Mouse (Mus musculus) CH12.LX (cell line): Measurements from ENCODE around the gene Gkn2. TPM values are rescaled to one million over a fixed set of nuclear protein-coding genes. Genes with fewer than 3 reads are reported as not detected.

Experiments used
- DNase-seq: peaks from one replicate; pipeline ENCODE4 v3.0.0-alpha.2; 2013; ENCODE audit errors: extremely low read depth
- H3K27ac ChIP-seq: 2 replicates; pipeline ENCODE4 v1.5.1; 2012; ENCODE audit warnings: low read depth, mild to moderate bottlenecking, control low read depth, moderate library complexity; ENCODE audit not compliant: insufficient read depth
- H3K27me3 ChIP-seq: replicated peaks from 2 replicates; pipeline ENCODE3; 2012; ENCODE audit warnings: inconsistent platforms
- H3K36me3 ChIP-seq, 2 experiments: replicated peaks in 1 of 2; 2 replicates each; pipeline versions ENCODE3 to v1.6.1; 2012; ENCODE audit warnings: inconsistent platforms in 1 of 2, low read length in 1 of 2, mild to moderate bottlenecking in 1 of 2, mixed read lengths in 1 of 2, moderate library complexity in 1 of 2; ENCODE audit not compliant: control insufficient read depth in 1 of 2, insufficient read depth in 1 of 2
- H3K4me1 ChIP-seq, 2 experiments: 2 replicates each; pipeline ENCODE4 v1.6.1; 2012; ENCODE audit warnings: inconsistent platforms in 1 of 2, moderate library complexity in 1 of 2; ENCODE audit not compliant: insufficient read depth in 2 of 2, control insufficient read depth in 1 of 2
- H3K4me2 ChIP-seq: 2 replicates; pipeline ENCODE4 v1.6.1; 2012; ENCODE audit warnings: low read depth, mild to moderate bottlenecking, control low read depth; ENCODE audit not compliant: poor library complexity, insufficient read depth, severe bottlenecking
- H3K4me3 ChIP-seq, 3 experiments: fragments of 150-350 bp in 1 of 3; sonication (generic) in 1 of 3; replicated peaks in 1 of 3; 2 replicates each; pipeline versions ENCODE3 to v1.5.1; 2011 to 2012; ENCODE audit warnings: low read depth in 2 of 3, low read length in 2 of 3, mild to moderate bottlenecking in 2 of 3, moderate library complexity in 2 of 3, control low read depth in 1 of 3, improper control_type of control experiment in 1 of 3, inconsistent platforms in 1 of 3, mixed read lengths in 1 of 3; ENCODE audit not compliant: poor library complexity in 1 of 3
- H3K79me2 ChIP-seq: replicated peaks from 2 replicates; pipeline ENCODE4 v1.6.1; 2012; ENCODE audit warnings: mild to moderate bottlenecking, moderate library complexity; ENCODE audit not compliant: control insufficient read depth, poor library complexity, insufficient read depth, severe bottlenecking; ENCODE audit errors: extremely low read depth
- H3K9ac ChIP-seq: 2 replicates; pipeline ENCODE4 v1.6.1; 2012; ENCODE audit warnings: low read depth, mild to moderate bottlenecking, control low read depth, moderate library complexity; ENCODE audit not compliant: insufficient read depth
- H3K9me3 ChIP-seq: replicated peaks from 2 replicates; pipeline ENCODE3; 2012; ENCODE audit warnings: low read length, inconsistent platforms, mixed read lengths
- BHLHE40 ChIP-seq: IDR thresholded peaks from 2 replicates; pipeline ENCODE4 v1.6.1; 2011; ENCODE audit warnings: mild to moderate bottlenecking, low read depth, low read length, improper control_type of control experiment
- CHD2 ChIP-seq: IDR thresholded peaks from 2 replicates; pipeline ENCODE4 v1.6.1; 2011; ENCODE audit warnings: low read length, improper control_type of control experiment
- E2F4 ChIP-seq: IDR thresholded peaks from 2 replicates; pipeline ENCODE4 v1.6.1; 2011; ENCODE audit warnings: low read depth, low read length, improper control_type of control experiment; ENCODE audit not compliant: insufficient replicate concordance
- ELF1 ChIP-seq: IDR thresholded peaks from 2 replicates; pipeline ENCODE4 v1.6.1; 2014; ENCODE audit warnings: low read depth, mild to moderate bottlenecking, inconsistent platforms, low read length, improper control_type of control experiment
- GABPA ChIP-seq: IDR thresholded peaks from 2 replicates; pipeline ENCODE4 v1.6.1; 2012; ENCODE audit warnings: low read depth, low read length, improper control_type of control experiment, inconsistent platforms; ENCODE audit not compliant: insufficient replicate concordance
- HCFC1 ChIP-seq: IDR thresholded peaks from 2 replicates; pipeline ENCODE4 v1.6.1; 2012; ENCODE audit warnings: low read depth, mild to moderate bottlenecking, inconsistent platforms, low read length, improper control_type of control experiment
- IRF4 ChIP-seq: IDR thresholded peaks from 2 replicates; pipeline ENCODE4 v1.6.1; 2014; ENCODE audit warnings: low read depth, mild to moderate bottlenecking, inconsistent platforms, low read length, improper control_type of control experiment
- JUN ChIP-seq: IDR thresholded peaks from 2 replicates; pipeline ENCODE4 v1.6.1; 2011; ENCODE audit warnings: low read depth, mild to moderate bottlenecking, low read length, improper control_type of control experiment, moderate library complexity; ENCODE audit not compliant: insufficient read depth
- JUND ChIP-seq: conservative IDR thresholded peaks from 2 replicates; pipeline ENCODE4 v1.6.1; 2011; ENCODE audit warnings: low read depth, low read length, improper control_type of control experiment
- KAT2A ChIP-seq: IDR thresholded peaks from 2 replicates; pipeline ENCODE4 v1.6.1; 2012; ENCODE audit warnings: low read length, improper control_type of control experiment, inconsistent platforms; ENCODE audit not compliant: insufficient replicate concordance
- MAX ChIP-seq: IDR thresholded peaks from 2 replicates; pipeline ENCODE4 v1.6.1; 2011; ENCODE audit warnings: low read length, improper control_type of control experiment
- MAZ ChIP-seq: IDR thresholded peaks from 2 replicates; pipeline ENCODE4 v1.6.1; 2012; ENCODE audit warnings: low read depth, mild to moderate bottlenecking, inconsistent platforms, low read length, improper control_type of control experiment, moderate library complexity
- MEF2A ChIP-seq: IDR thresholded peaks from 2 replicates; pipeline ENCODE4 v1.6.1; 2014; ENCODE audit warnings: low read depth, mild to moderate bottlenecking, inconsistent platforms, low read length, improper control_type of control experiment, borderline replicate concordance
- MYC ChIP-seq: IDR thresholded peaks from 2 replicates; pipeline ENCODE4 v1.6.1; 2011; ENCODE audit warnings: low read depth, mild to moderate bottlenecking, improper control_type of control experiment, low read length
- NELFE ChIP-seq: IDR thresholded peaks from 2 replicates; pipeline ENCODE4 v1.6.1; 2011; ENCODE audit warnings: low read depth, low read length, improper control_type of control experiment
- NRF1 ChIP-seq: IDR thresholded peaks from 2 replicates; pipeline ENCODE4 v1.6.1; 2014; ENCODE audit warnings: low read depth, mild to moderate bottlenecking, inconsistent platforms, low read length, improper control_type of control experiment, moderate library complexity
- PAX5 ChIP-seq: IDR thresholded peaks from 2 replicates; pipeline ENCODE4 v1.6.1; 2012; ENCODE audit warnings: low read length, inconsistent platforms, mixed read lengths
- RCOR1 ChIP-seq: conservative IDR thresholded peaks from 2 replicates; pipeline ENCODE4 v1.6.1; 2012; ENCODE audit warnings: low read depth, mild to moderate bottlenecking, inconsistent platforms, low read length, improper control_type of control experiment
- SIN3A ChIP-seq: IDR thresholded peaks from 2 replicates; pipeline ENCODE4 v1.6.1; 2012; ENCODE audit warnings: low read length, improper control_type of control experiment, inconsistent platforms
- SMC3 ChIP-seq: IDR thresholded peaks from 2 replicates; pipeline ENCODE4 v1.6.1; 2011; ENCODE audit warnings: low read depth, low read length, improper control_type of control experiment
- TBP ChIP-seq: conservative IDR thresholded peaks from 2 replicates; pipeline ENCODE4 v1.6.1; 2011; ENCODE audit warnings: low read depth, low read length, improper control_type of control experiment
- TCF12 ChIP-seq: IDR thresholded peaks from 2 replicates; pipeline ENCODE4 v1.6.1; 2014; ENCODE audit warnings: low read depth, mild to moderate bottlenecking, inconsistent platforms, low read length, improper control_type of control experiment
- USF1 ChIP-seq: IDR thresholded peaks from 2 replicates; pipeline ENCODE4 v1.6.1; 2014; ENCODE audit warnings: low read depth, mild to moderate bottlenecking, inconsistent platforms, low read length, improper control_type of control experiment
- USF2 ChIP-seq: conservative IDR thresholded peaks from 2 replicates; pipeline ENCODE4 v1.6.1; 2011; ENCODE audit warnings: low read depth, low read length, improper control_type of control experiment
- ZC3H11A ChIP-seq: IDR thresholded peaks from 2 replicates; pipeline ENCODE4 v1.6.1; 2012; ENCODE audit warnings: low read depth, mild to moderate bottlenecking, inconsistent platforms, low read length, improper control_type of control experiment
- ZMIZ1 ChIP-seq: IDR thresholded peaks from 2 replicates; pipeline ENCODE4 v1.6.1; 2012; ENCODE audit warnings: low read depth, mild to moderate bottlenecking, inconsistent platforms, low read length, improper control_type of control experiment
- ZNF384 ChIP-seq: IDR thresholded peaks from 2 replicates; pipeline ENCODE4 v1.6.1; 2012; ENCODE audit warnings: low read depth, low read length, improper control_type of control experiment, inconsistent platforms
- dilution Hi-C: fragments of 300-500 bp; cut with MboI; formaldehyde crosslinking; loops from 2 replicates; pipeline ENCODE4 v1.14.3; 2020; ENCODE audit warnings: low sequenced_read_pairs; ENCODE audit not compliant: extremely low pct_unique_long_range_greater_than_20kb, extremely low pct_ligation_motif_present
- in situ Hi-C: fragments of 300-500 bp; cut with MboI; formaldehyde crosslinking; loops from 3 replicates; pipeline ENCODE4 v1.14.3; 2019; ENCODE audit warnings: low sequenced_read_pairs, low pct_ligation_motif_present, low pct_unique_long_range_greater_than_20kb, mixed read lengths
- polyA plus RNA-seq: library from polyadenylated mRNA; unstranded; fragments of >175 nt; gene quantifications from 2 replicates; pipeline ENCODE4 v1.2.1, GENCODE M21; 2012; ENCODE audit warnings: low read depth; ENCODE audit not compliant: insufficient read length
- total RNA-seq, 2 experiments: library from RNA; depleted of rRNA; stranded (reverse); fragments of 300-350 nt in 1 of 2; fragments of >200 nt in 1 of 2; gene quantifications; 2 replicates each; pipeline ENCODE4 v1.2.3; 2012 to 2014

The Gkn2 gene
- total and polyA plus RNA-seq, 3 experiments = not detected

- no peaks in the 10 kb centered on the region for H3K36me3 ChIP-seq
- 0 out of 4 replicates have a peak, but pooled peaks cover 0 to 2% of the 10 kb centered on the region in 2 experiments for H3K4me1 ChIP-seq
- DNase-seq = no peak
- H3K79me2 ChIP-seq = no peaks in the 10 kb centered on the region
- H3K27me3 ChIP-seq = no peaks in the 10 kb centered on the region
- in situ Hi-C loops (no loop called here), dilution Hi-C loops (no loop called here)
- no peaks in the 10 kb centered on the region for H3K9me3 ChIP-seq
- H3K4me3 ChIP-seq = no peak overlapping the region
- no peak for TF ChIP-seq MAX
- TF ChIP-seq GABPA = no peak
- TF ChIP-seq NELFE = no peak
- no peak for TF ChIP-seq TBP
- TF ChIP-seq BHLHE40 = no peak
- TF ChIP-seq ELF1 = no peak
- TF ChIP-seq RCOR1 = no peak
- TF ChIP-seq IRF4 = no peak
- TF ChIP-seq MAZ = no peak
- no peak for TF ChIP-seq ZC3H11A
- TF ChIP-seq SIN3A = no peak
- H3K4me2 ChIP-seq = no peak overlapping the region
- no peak overlapping the region for H3K27ac ChIP-seq
- no peak overlapping the region for H3K9ac ChIP-seq
Measured at GRCm38 (mm10) chr6:87427616-87428015, 54.5 kb downstream of the Gkn2 start.

- no peak for TF ChIP-seq MAZ
- TF ChIP-seq MEF2A = no peak
- TF ChIP-seq USF1 = no peak
- no peak for TF ChIP-seq KAT2A
- TF ChIP-seq JUN = no peak
- TF ChIP-seq ZMIZ1 = no peak
- no peak for TF ChIP-seq ZNF384
- TF ChIP-seq MYC = no peak
- TF ChIP-seq ELF1 = no peak
- no peak for TF ChIP-seq USF2
- TF ChIP-seq PAX5 = no peak
- TF ChIP-seq CHD2 = no peak
- no peak for TF ChIP-seq TCF12
- TF ChIP-seq NRF1 = no peak
- no peak for TF ChIP-seq JUND
- TF ChIP-seq E2F4 = no peak
- TF ChIP-seq SMC3 = no peak
- TF ChIP-seq RCOR1 = no peak
- no peak for TF ChIP-seq HCFC1
- Histone ChIP-seq H3K4me3 (no peak within 1 kb of the TSS), H3K4me2 (no peak within 1 kb of the TSS), H3K4me1 (0 out of 4 replicates have a peak, but pooled peaks cover 0 to 2% of the 10 kb centered on the region in 2 experiments), H3K36me3 (no peaks in the 10 kb centered on the region), H3K27me3 (no peaks in the 10 kb centered on the region), H3K9me3 (peaks cover 2% of the 10 kb centered on the region), H3K27ac (no peak within 1 kb of the TSS), H3K9ac (no peak within 1 kb of the TSS), H3K79me2 (no peaks in the 10 kb centered on the region)
- DNase-seq = no peak
- in situ Hi-C loops = no loop called here
- dilution Hi-C loops = no loop called here
Measured at GRCm38 (mm10) chr6:87428487-87429044, 55.4 kb downstream of the Gkn2 start, which contains the start of gene Bmp10. TSS of gene Bmp10 (plus strand) at chr6:87428994.
